Mouse (Mus musculus) layer of hippocampus, postnatal 36 days (tissue): Measurements from ENCODE around the gene Kcnk1. TPM values are rescaled to one million over a fixed set of nuclear protein-coding genes. Genes with fewer than 3 reads are reported as not detected.

Source experiments
- DNase-seq, 2 experiments: peaks; one replicate each; pipeline ENCODE4 v3.0.0; 2022
- total RNA-seq, 2 experiments: library from RNA; stranded (reverse); gene quantifications; 2 replicates each; pipeline ENCODE4 v1.2.3; 2021

Gene Kcnk1
- total RNA-seq, 2 experiments from 2014 or later = 69.4 to 82.5 TPM

GRCm38 (mm10) chr8:125996031-125996839 lies 1.3 kb downstream of the Kcnk1 start:
- DNase-seq = peak in 1 of 2 experiments; percentile 37

GRCm38 (mm10) chr8:125996980-125997379 lies 2.0 kb downstream of the Kcnk1 start:
- no peak for DNase-seq

GRCm38 (mm10) chr8:125997550-125997949 lies 2.6 kb downstream of the Kcnk1 start:
- no peak for DNase-seq

- DNase-seq = no peak
These were observed 4.9 kb downstream of the Kcnk1 start for GRCm38 (mm10) chr8:125999842-126000395.

GRCm38 (mm10) chr8:126003546-126003945 lies 8.6 kb downstream of the Kcnk1 start:
- DNase-seq = no peak

- no peak for DNase-seq
These were observed 10.0 kb downstream of the Kcnk1 start for GRCm38 (mm10) chr8:126004953-126005352.

GRCm38 (mm10) chr8:126006310-126006990 lies 11.5 kb downstream of the Kcnk1 start:
- DNase-seq = peak in 1 of 2 experiments; percentile 50

GRCm38 (mm10) chr8:126007538-126008330 lies 12.8 kb downstream of the Kcnk1 start:
- no peak for DNase-seq

- DNase-seq = no peak
These were observed 14.0 kb downstream of the Kcnk1 start for GRCm38 (mm10) chr8:126008945-126009344.

GRCm38 (mm10) chr8:126010900-126011299 lies 15.9 kb downstream of the Kcnk1 start:
- no peak for DNase-seq

GRCm38 (mm10) chr8:126012334-126012733 lies 17.4 kb downstream of the Kcnk1 start:
- DNase-seq = no peak

GRCm38 (mm10) chr8:126013646-126014045 lies 18.7 kb downstream of the Kcnk1 start:
- no peak for DNase-seq

GRCm38 (mm10) chr8:126021932-126022331 lies 27.0 kb downstream of the Kcnk1 start:
- DNase-seq = no peak

- no peak for DNase-seq
These were observed 28.8 kb downstream of the Kcnk1 start for GRCm38 (mm10) chr8:126023706-126024305.

- DNase-seq = no peak
These were observed 29.9 kb downstream of the Kcnk1 start for GRCm38 (mm10) chr8:126024891-126025290.

- DNase-seq = no peak
These were observed 31.2 kb downstream of the Kcnk1 start for GRCm38 (mm10) chr8:126026121-126026520.

GRCm38 (mm10) chr8:126026584-126026983 lies 31.6 kb downstream of the Kcnk1 start:
- DNase-seq = no peak

GRCm38 (mm10) chr8:126027486-126027885 lies 32.5 kb downstream of the Kcnk1 start:
- no peak for DNase-seq

- DNase-seq = no peak
These were observed 34.0 kb downstream of the Kcnk1 start for GRCm38 (mm10) chr8:126028941-126029340.

GRCm38 (mm10) chr8:126032776-126033175 lies 37.8 kb downstream of the Kcnk1 start:
- DNase-seq = no peak

GRCm38 (mm10) chr8:126035046-126035445 lies 40.1 kb downstream of the Kcnk1 start:
- DNase-seq = no peak

- no peak for DNase-seq
These were observed 41.4 kb downstream of the Kcnk1 start for GRCm38 (mm10) chr8:126036340-126036739.
